Mouse (Mus musculus) forebrain, embryonic 12.5 days (tissue): Measurements from ENCODE around the gene Gpr137. TPM values are rescaled to one million over a fixed set of nuclear protein-coding genes. Genes with fewer than 3 reads are reported as not detected.
"Not testable (repeated sequence)": the region's sequence is repeated elsewhere in the genome, so short reads cannot be mapped to it uniquely, and the experiment has no call there.

Experiments
- ATAC-seq: fragments of 200-750 bp; cut with Nextera tagmentation; 2 replicates; pipeline ENCODE4 v1.8.0; 2017; ENCODE audit warnings: moderate TSS enrichment; ENCODE audit not compliant: low FRiP score
- H3K27ac ChIP-seq: fragments of 300-500 bp; sonication (generic); 2 replicates; pipeline ENCODE4 v1.5.1; 2016; ENCODE audit warnings: mild to moderate bottlenecking
- H3K27me3 ChIP-seq: fragments of 300-500 bp; sonication (generic); 2 replicates; pipeline ENCODE4 v1.6.1; 2016; ENCODE audit warnings: mild to moderate bottlenecking
- H3K36me3 ChIP-seq: fragments of 300-500 bp; sonication (generic); replicated peaks from 2 replicates; pipeline ENCODE4 v1.6.1; 2016; ENCODE audit warnings: mild to moderate bottlenecking
- H3K4me1 ChIP-seq: fragments of 300-500 bp; sonication (generic); 2 replicates; pipeline ENCODE4 v1.6.1; 2016
- H3K4me2 ChIP-seq: fragments of 300-500 bp; sonication (generic); 2 replicates; pipeline ENCODE4 v1.6.1; 2016; ENCODE audit warnings: mild to moderate bottlenecking, moderate library complexity
- H3K4me3 ChIP-seq: fragments of 300-500 bp; sonication (generic); replicated peaks from 2 replicates; pipeline ENCODE4 v1.5.1; 2016; ENCODE audit warnings: mild to moderate bottlenecking
- H3K9ac ChIP-seq: fragments of 300-500 bp; sonication (generic); 2 replicates; pipeline ENCODE4 v1.6.1; 2016; ENCODE audit warnings: mild to moderate bottlenecking
- H3K9me3 ChIP-seq: fragments of 300-500 bp; sonication (generic); 2 replicates; pipeline ENCODE4 v1.6.1; 2016
- WGBS: fragments of 180-500 bp; shearing (Covaris S2); methylation state at CpG from one replicate; pipeline ENCODE4 v1.1.7; 2016; 5-methylcytosine and 5-hydroxymethylcytosine counted together
- polyA plus RNA-seq: library from polyadenylated mRNA; unstranded; fragments of >200 nt; fragmentation: Nextera tagmentation; extraction: Ambion mirVana; gene quantifications from 2 replicates; pipeline ENCODE4 v1.2.1, GENCODE M21; 2016

Gpr137 gene
- polyA plus RNA-seq: 30.9 and 33.1 TPM in 2 replicates

GRCm38 (mm10) chr19:6942249-6942691, at the start of gene Gpr137:
Gpr137 (minus strand) TSS chr19:6942480.
- Histone ChIP-seq H3K4me3 (peak within 1 kb of the TSS; percentile 83), H3K4me2 (peak within 1 kb of the TSS; percentile 99), H3K9ac (peak within 1 kb of the TSS; percentile 91), H3K27ac (peak within 1 kb of the TSS; percentile 95), H3K27me3 (no peaks in the 10 kb centered on the region), H3K4me1 (peaks cover 32% of the 10 kb centered on the region), H3K36me3 (0 out of 2 replicates have a peak, but pooled peaks cover 11% of the 10 kb centered on the region), H3K9me3 (no peaks in the 10 kb centered on the region)
- WGBS: under 1% methylated on average over 27 of the region's 27 CpGs
- ATAC-seq: peak; percentile 85

DNA sequence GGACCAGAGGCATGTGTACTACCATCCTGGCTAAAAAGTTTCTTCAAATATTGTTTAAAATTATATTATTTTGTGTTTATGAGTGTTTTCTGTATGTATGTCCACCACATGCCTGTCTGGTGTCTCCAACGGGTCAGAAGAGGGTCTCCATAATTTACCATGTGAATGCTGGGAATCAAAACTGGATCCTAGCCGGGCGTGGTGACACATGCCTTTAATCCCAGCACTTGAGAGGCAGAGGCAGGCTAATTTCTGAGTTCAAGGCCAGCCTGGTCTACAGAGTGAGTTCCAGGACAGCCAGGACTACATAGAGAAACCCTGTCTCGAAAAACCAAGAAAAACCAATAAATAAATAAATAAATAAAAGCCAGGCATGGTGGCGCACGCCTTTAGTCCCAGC, 48.9 kb upstream of the Gpr137 start:
- 92% methylated on average over 6 of the region's 6 CpGs for WGBS
- not testable (repeated sequence) for H3K27me3 ChIP-seq, H3K9me3 ChIP-seq, H3K36me3 ChIP-seq, H3K4me2 ChIP-seq, H3K9ac ChIP-seq, H3K4me3 ChIP-seq, H3K27ac ChIP-seq, ATAC-seq
- H3K4me1 ChIP-seq: peaks cover 54% of the 10 kb centered on the region

GRCm38 (mm10) chr19:6990712-6991111, 48.4 kb upstream of the Gpr137 start:
- no peak overlapping the region for H3K9ac ChIP-seq
- 0 out of 2 replicates have a peak, but pooled peaks cover 4% of the 10 kb centered on the region for H3K36me3 ChIP-seq
- H3K9me3 ChIP-seq: no peaks in the 10 kb centered on the region
- no peak overlapping the region for H3K4me2 ChIP-seq
- ATAC-seq: no peak
- H3K4me3 ChIP-seq: no peak overlapping the region
- no peak overlapping the region for H3K27ac ChIP-seq
- H3K27me3 ChIP-seq: no peaks in the 10 kb centered on the region
- WGBS: 91% methylated on average over 6 of the region's 6 CpGs
- H3K4me1 ChIP-seq: peaks cover 55% of the 10 kb centered on the region

DNA sequence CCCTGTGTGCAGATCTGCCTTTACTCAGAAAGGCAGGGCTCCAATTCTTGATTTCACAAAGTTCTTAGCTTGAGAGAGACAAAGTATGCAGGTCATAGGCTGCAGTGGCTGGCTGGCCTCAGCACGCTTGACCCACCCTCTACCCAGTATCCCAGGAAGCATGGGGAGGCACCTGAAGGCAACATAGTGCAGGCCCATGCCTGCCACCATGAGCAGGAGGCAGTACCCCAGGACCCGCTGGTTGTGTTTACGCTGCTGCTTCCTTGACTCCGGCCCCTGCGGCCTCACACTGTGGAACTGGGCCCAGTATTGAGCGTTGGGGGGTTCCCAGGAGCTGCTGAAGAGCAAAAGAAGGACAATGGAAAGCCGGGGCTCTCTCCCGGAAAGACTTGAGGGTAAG, 47.0 kb upstream of the Gpr137 start:
- Histone ChIP-seq H3K9me3 (no peaks in the 10 kb centered on the region), H3K9ac (no peak overlapping the region), H3K27ac (no peak overlapping the region), H3K27me3 (no peaks in the 10 kb centered on the region), H3K4me1 (peaks cover 41% of the 10 kb centered on the region), H3K4me3 (no peak overlapping the region), H3K4me2 (no peak overlapping the region), H3K36me3 (peaks cover 15% of the 10 kb centered on the region)
- 93% methylated on average over 8 of the region's 8 CpGs for WGBS
- ATAC-seq: no peak

- 6% methylated on average over 8 of the region's 8 CpGs for WGBS
- Histone ChIP-seq H3K4me1 (peaks cover 38% of the 10 kb centered on the region), H3K27ac (peak overlapping the region; percentile 85)
Observed at GRCm38 (mm10) chr19:6987904-6988285, 45.6 kb upstream of the Gpr137 start.

DNA sequence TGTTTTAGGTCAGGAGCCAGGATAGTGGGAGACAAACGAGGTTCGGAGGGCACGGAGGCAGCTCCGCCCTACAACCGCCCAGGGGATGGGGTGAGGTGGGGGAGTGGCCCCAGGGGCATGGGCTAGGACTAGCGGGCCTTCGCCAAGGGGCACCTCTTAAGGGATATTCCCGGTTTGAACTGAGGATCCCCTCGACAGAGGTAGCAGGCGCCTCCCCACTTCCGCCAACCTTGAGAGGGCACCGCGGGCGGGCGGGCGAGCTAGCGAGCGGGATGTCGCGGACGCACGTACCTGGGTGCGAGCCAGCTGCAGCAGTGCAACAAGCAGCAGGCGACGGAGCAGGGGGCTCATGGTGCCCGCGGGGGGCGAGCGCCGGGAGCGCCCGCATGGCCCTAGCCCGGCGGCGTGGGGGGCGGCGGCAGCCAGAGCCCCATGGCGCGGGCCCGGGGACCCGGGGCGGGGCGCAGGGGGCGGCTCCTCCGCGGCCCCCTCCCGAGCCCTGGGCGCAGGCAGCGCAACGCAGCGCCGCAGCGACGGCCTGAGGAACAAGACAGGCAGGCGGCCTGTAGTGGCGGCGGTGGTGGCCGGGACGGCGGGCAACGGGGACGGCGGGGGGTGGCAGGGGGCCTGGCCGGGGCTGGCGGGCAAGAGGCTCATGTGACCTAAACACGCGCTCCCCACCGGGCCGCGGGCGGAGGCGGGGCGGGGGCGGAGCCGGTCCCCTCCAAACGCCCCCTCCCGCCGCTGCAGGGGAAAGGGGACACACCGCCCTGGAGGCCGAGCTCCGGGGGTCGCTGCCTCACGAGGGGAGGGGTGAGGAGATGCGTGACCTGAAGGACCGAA, 45.0 kb upstream of the Gpr137 start, which contains the start of gene Vegfb:
Vegfb (minus strand) TSS at position 591 of the 843 bp plus-strand sequence.
- peaks cover 36% of the 10 kb centered on the region for H3K4me1 ChIP-seq
- peak within 1 kb of the TSS; percentile 85 for H3K27ac ChIP-seq
- H3K27me3 ChIP-seq: no peaks in the 10 kb centered on the region
- peak; percentile 57 for ATAC-seq
- peaks cover 22% of the 10 kb centered on the region for H3K36me3 ChIP-seq
- H3K9me3 ChIP-seq: no peaks in the 10 kb centered on the region
- H3K9ac ChIP-seq: peak within 1 kb of the TSS; percentile 96
- H3K4me2 ChIP-seq: peak within 1 kb of the TSS; percentile 96
- peak within 1 kb of the TSS; percentile 84 for H3K4me3 ChIP-seq
- under 1% methylated on average over 62 of the region's 85 CpGs for WGBS

More at GRCm38 (mm10) chr19:6987904-6988285, 45.6 kb upstream of the Gpr137 start:
- Histone ChIP-seq H3K9ac (peak overlapping the region; percentile 96), H3K4me3 (peak overlapping the region; percentile 84), H3K4me2 (peak overlapping the region; percentile 96), H3K9me3 (no peaks in the 10 kb centered on the region), H3K27me3 (no peaks in the 10 kb centered on the region), H3K36me3 (peaks cover 15% of the 10 kb centered on the region)
- ATAC-seq: no peak

DNA sequence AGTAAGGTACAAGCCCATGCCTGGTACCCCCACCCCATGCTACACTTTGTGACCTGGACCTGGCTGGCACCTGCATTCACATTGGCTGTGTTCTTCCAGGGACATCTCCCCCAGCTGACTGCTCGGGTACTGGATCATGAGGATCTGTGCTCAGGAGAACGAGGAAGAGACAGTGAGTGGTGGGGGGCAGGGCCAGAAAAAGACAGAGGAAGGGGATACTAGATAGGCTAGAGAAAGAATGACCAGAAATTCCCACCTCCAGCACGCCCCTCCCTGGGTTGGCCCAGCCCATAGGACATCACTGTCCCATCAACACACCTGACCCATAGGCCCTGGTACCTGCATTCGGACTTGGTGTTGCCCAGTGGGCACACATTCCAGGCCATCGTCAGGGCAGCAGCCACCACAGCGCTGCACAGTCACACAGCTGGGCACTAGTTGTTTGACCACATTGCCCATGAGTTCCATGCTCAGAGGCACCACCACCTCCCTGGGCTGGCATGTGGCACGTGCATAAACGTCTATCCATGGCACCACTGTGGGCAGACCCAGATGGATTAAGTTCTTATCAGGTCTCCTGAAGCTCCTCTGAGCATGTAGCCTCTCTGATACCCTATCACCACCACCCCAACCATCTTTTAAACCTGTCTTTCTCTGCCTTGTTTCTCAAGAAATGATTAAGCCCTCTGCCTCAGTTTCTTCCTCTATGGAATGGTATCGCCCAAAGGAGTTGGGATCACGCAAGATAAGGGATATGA, 43.9 kb upstream of the Gpr137 start:
- peak overlapping the region; percentile 96 for H3K4me2 ChIP-seq
- no peaks in the 10 kb centered on the region for H3K27me3 ChIP-seq
- H3K9ac ChIP-seq: peak overlapping the region; percentile 96
- peaks cover 32% of the 10 kb centered on the region for H3K4me1 ChIP-seq
- ATAC-seq: no peak
- WGBS: 84% methylated on average over 10 of the region's 10 CpGs
- peak overlapping the region; percentile 84 for H3K4me3 ChIP-seq
- H3K27ac ChIP-seq: no peak overlapping the region
- H3K36me3 ChIP-seq: peaks cover 24% of the 10 kb centered on the region
- no peaks in the 10 kb centered on the region for H3K9me3 ChIP-seq

- peaks cover 37% of the 10 kb centered on the region for H3K4me1 ChIP-seq
- H3K4me3 ChIP-seq: no peak overlapping the region
- peaks cover 24% of the 10 kb centered on the region for H3K36me3 ChIP-seq
- H3K9me3 ChIP-seq: no peaks in the 10 kb centered on the region
- 89% methylated on average over 19 of the region's 19 CpGs for WGBS
- no peak for ATAC-seq
- H3K27me3 ChIP-seq: no peaks in the 10 kb centered on the region
- H3K27ac ChIP-seq: no peak overlapping the region
- H3K4me2 ChIP-seq: no peak overlapping the region
- no peak overlapping the region for H3K9ac ChIP-seq
Observed at GRCm38 (mm10) chr19:6985300-6985699, 43.0 kb upstream of the Gpr137 start.

DNA sequence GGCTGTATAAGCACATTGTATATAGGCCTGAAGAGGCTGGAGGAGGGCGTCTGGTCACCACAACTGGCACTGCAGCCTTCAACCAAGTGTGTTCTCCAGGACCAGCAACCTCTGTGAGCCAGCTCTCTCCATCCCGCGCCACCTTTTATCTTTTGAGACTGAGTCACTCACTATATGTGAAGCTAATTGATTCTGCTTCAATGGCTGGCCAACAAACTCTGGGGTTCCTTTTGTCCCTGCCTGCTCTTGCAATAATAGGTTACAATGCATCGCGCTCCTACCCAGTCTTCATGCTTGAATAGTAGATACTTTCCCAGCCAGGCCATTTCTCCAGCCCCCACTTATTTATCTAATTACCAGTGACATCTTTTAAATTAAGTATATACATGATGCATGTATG, 41.3 kb upstream of the Gpr137 start:
- H3K4me3 ChIP-seq: no peak overlapping the region
- peaks cover 47% of the 10 kb centered on the region for H3K4me1 ChIP-seq
- no peak overlapping the region for H3K4me2 ChIP-seq
- no peak for ATAC-seq
- WGBS: 22% methylated on average over 5 of the region's 5 CpGs
- peaks cover 20% of the 10 kb centered on the region for H3K36me3 ChIP-seq
- no peaks in the 10 kb centered on the region for H3K27me3 ChIP-seq
- 0 out of 2 replicates have a peak overlapping the region, but pooled peaks have one; percentile 36 for H3K27ac ChIP-seq
- no peaks in the 10 kb centered on the region for H3K9me3 ChIP-seq
- H3K9ac ChIP-seq: no peak overlapping the region

DNA sequence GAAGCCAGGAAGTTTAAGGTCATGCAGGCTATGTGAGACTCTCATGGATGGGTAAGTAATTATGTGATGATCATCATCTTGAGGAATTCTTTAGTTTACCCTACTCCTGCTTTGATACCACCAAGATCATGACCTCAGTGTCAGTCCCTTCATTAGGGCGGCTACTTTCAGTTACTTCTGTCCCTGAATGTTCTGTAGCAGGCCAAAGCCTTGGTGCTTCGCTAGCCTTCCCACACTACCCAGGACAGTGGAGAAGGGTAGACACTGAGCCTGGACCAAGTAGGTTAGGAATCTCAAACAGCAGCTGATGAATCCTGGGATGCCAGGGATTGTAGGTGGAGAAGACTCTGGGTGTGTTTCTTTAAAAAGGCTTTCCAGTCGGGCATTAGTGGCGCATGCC, 39.2 kb upstream of the Gpr137 start:
- Histone ChIP-seq H3K9me3 (no peaks in the 10 kb centered on the region), H3K4me1 (peaks cover 52% of the 10 kb centered on the region), H3K27ac (no peak overlapping the region), H3K27me3 (no peaks in the 10 kb centered on the region), H3K36me3 (peaks cover 40% of the 10 kb centered on the region), H3K9ac (no peak overlapping the region), H3K4me2 (peak overlapping the region; percentile 64; the same call in 1 of the 2 replicates), H3K4me3 (no peak overlapping the region)
- ATAC-seq: no peak
- 87% methylated on average over 4 of the region's 4 CpGs for whole genome bisulfite sequencing

DNA sequence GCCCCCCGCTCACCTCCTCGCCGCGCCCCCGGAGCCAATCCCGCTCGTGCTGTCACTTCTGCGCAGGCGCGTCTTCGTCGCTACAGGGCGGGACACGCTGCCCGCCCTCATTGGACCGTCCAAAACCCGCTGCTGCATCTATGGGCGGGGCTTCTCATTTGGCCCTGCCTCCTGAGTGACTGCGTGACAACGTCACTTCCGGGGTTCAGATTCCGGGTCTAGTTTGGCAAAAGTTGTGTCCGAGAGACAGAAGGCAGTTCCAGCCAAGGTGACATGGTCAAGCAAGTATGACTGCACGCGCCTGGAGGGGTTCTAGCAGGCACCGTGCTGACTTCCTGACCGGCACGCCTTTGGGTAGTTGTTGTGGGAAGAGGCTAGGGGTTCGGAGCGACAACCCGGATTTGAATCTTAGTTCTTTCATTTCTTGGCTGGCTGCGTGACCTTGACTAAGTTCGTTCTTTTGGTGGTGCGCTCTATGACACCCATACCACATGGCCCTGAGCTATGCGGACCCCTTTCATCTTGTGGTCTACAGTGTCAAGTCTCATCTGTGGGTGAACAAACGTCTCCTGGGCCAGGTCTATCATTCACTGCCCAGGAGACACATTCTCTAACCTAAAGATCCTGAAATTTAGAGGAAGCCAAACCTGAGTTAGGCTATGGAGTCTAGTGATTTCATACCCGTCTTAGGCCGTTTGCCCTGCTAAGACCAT, 38.3 kb upstream of the Gpr137 start, which contains the start of gene Fkbp2:
Fkbp2 (minus strand) TSS at position 121 of the 713 bp plus-strand sequence.
- H3K27ac ChIP-seq: peak within 1 kb of the TSS; percentile 94
- H3K4me1 ChIP-seq: peaks cover 53% of the 10 kb centered on the region
- H3K9me3 ChIP-seq: no peaks in the 10 kb centered on the region
- ATAC-seq: peak; percentile 91
- H3K4me3 ChIP-seq: peak within 1 kb of the TSS; percentile 60
- H3K27me3 ChIP-seq: no peaks in the 10 kb centered on the region
- 2% methylated on average over 38 of the region's 38 CpGs for WGBS
- peak within 1 kb of the TSS; percentile 68 for H3K9ac ChIP-seq
- peaks cover 41% of the 10 kb centered on the region for H3K36me3 ChIP-seq
- peak within 1 kb of the TSS; percentile 64 for H3K4me2 ChIP-seq
